Mouse (Mus musculus): Measurements from ENCODE around the gene Capn3. TPM values are rescaled to one million over a fixed set of nuclear protein-coding genes. Genes with fewer than 3 reads are reported as not detected.

The Capn3 gene
- polyA plus RNA-seq, 1 experiment = 1.8 TPM

DNA sequence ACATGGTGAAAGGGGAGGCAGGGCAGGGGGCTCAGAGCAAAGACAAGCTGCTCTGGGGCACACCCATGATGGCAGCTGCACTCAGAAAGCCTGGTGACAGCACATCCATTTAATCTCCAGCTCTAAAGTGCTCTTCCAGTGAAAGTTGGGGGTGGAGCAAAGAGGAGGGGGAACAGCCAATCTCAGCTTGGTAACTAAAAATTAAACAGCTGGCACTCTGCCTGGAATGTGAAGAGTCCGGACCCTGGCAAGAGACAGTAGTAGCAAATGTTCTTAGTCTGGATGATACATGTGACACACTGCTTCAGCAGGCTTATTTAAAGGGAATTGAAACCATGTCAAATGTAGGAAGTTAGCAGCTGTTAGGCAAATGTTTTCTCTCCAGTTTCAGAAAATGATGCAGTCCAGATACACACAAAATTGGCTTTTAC is 84.0 kb downstream of the Capn3 start:
- Histone ChIP-seq H3K79me3 (ENCODE audit: low read depth) (peaks cover 10% of the 10 kb centered on the region), H3ac (ENCODE audit: control insufficient read depth, insufficient read length, low read depth) (no peak overlapping the region), H3K4me3 (ENCODE audit: insufficient read depth, poor library complexity, severe bottlenecking) (no peak overlapping the region), H3K27me3 (ENCODE audit: control insufficient read depth, insufficient read depth, insufficient read length) (no peaks in the 10 kb centered on the region), H3K36me3 (ENCODE audit: control insufficient read depth, insufficient read depth) (peaks cover 27% of the 10 kb centered on the region), H3K79me2 (ENCODE audit: control insufficient read depth, insufficient read depth) (peaks cover 10% of the 10 kb centered on the region)
- no peak for TF ChIP-seq MYOD1 (IDR thresholded peaks at IDR 0.05; ENCODE audit: control insufficient read depth, insufficient read length, low read depth)
- no peak for TF ChIP-seq USF1 (IDR thresholded peaks at IDR 0.05; ENCODE audit: low read depth)
- no peak for TF ChIP-seq FOSL1 (IDR thresholded peaks at IDR 0.05; ENCODE audit: insufficient read depth, low read length, poor library complexity, severe bottlenecking)

- Histone ChIP-seq H3K4me3 (ENCODE audit: insufficient read depth, poor library complexity, severe bottlenecking) (no peak overlapping the region), H3K36me3 (ENCODE audit: control insufficient read depth, insufficient read depth) (peaks cover 31% of the 10 kb centered on the region), H3ac (ENCODE audit: control insufficient read depth, insufficient read length, low read depth) (no peak overlapping the region), H3K27me3 (ENCODE audit: control insufficient read depth, insufficient read depth, insufficient read length) (no peaks in the 10 kb centered on the region), H3K79me2 (ENCODE audit: control insufficient read depth, insufficient read depth) (peaks cover 5% of the 10 kb centered on the region), H3K79me3 (ENCODE audit: low read depth) (peaks cover 8% of the 10 kb centered on the region)
- TF ChIP-seq FOSL1 (IDR thresholded peaks at IDR 0.05; ENCODE audit: insufficient read depth, low read length, poor library complexity, severe bottlenecking) (no peak), MYOG (IDR thresholded peaks at IDR 0.05; ENCODE audit: control insufficient read depth, extremely low read depth, insufficient read length) (no peak), MAX (IDR thresholded peaks at IDR 0.05) (no peak), MYOD1 (IDR thresholded peaks at IDR 0.05; ENCODE audit: control insufficient read depth, insufficient read length, low read depth) (no peak), CEBPB (IDR thresholded peaks at IDR 0.05; ENCODE audit: low read depth) (no peak), CTCF (IDR thresholded peaks at IDR 0.05; ENCODE audit: control insufficient read depth, insufficient read depth, insufficient read length) (no peak), USF1 (IDR thresholded peaks at IDR 0.05; ENCODE audit: low read depth) (no peak)
Measured at GRCm38 (mm10) chr2:120544732-120545131, 88.9 kb downstream of the Capn3 start.

Other genes with a start within 250 kb of the Capn3 start
- gene Pla2g4e, start 210.7 kb upstream of the Capn3 start, polyA plus RNA-seq (2012; fragmentation: generic; extraction: Trizol) = not detected
- gene Pla2g4d, start 166.8 kb upstream of the Capn3 start, polyA plus RNA-seq (2012; fragmentation: generic; extraction: Trizol) = not detected
- gene Pla2g4f, start 141.9 kb upstream of the Capn3 start, polyA plus RNA-seq (2012; fragmentation: generic; extraction: Trizol) = not detected
- gene Vps39, start 102.9 kb upstream of the Capn3 start, polyA plus RNA-seq (2012; fragmentation: generic; extraction: Trizol) = 12.3 TPM
- gene Ganc, start 52.1 kb upstream of the Capn3 start, polyA plus RNA-seq (2012; fragmentation: generic; extraction: Trizol) = 2.3 TPM
- 9.8 TPM for gene Tmem87a, start 51.9 kb upstream of the Capn3 start, polyA plus RNA-seq (2012; fragmentation: generic; extraction: Trizol)
- gene Zfp106, start 107.8 kb downstream of the Capn3 start, polyA plus RNA-seq (2012; fragmentation: generic; extraction: Trizol) = 39.2 TPM
- gene Snap23, start 111.7 kb downstream of the Capn3 start, polyA plus RNA-seq (2012; fragmentation: generic; extraction: Trizol) = 9.4 TPM
- gene Haus2, start 153.4 kb downstream of the Capn3 start, polyA plus RNA-seq (2012; fragmentation: generic; extraction: Trizol) = 4.1 TPM
- gene Lrrc57, start 153.5 kb downstream of the Capn3 start, polyA plus RNA-seq (2012; fragmentation: generic; extraction: Trizol) = 8.0 TPM
- 2.7 TPM for gene Stard9, start 173.1 kb downstream of the Capn3 start, polyA plus RNA-seq (2012; fragmentation: generic; extraction: Trizol)

All from C2C12 (cell line).